Mouse (Mus musculus) heart, embryonic 10.5 days (tissue): ENCODE measurements around the gene Bag6. TPM values are rescaled to one million over a fixed set of nuclear protein-coding genes. Genes with fewer than 3 reads are reported as not detected.

Source experiments
- DNase-seq: peaks from one replicate; pipeline ENCODE4 v3.0.0-alpha.2; 2017; ENCODE audit warnings: low spot score
- H3K27ac ChIP-seq: fragments of 300-500 bp; sonication (generic); 2 replicates; pipeline ENCODE4 v1.5.1; 2016; ENCODE audit warnings: mild to moderate bottlenecking
- H3K27me3 ChIP-seq: fragments of 300-500 bp; sonication (generic); 2 replicates; pipeline ENCODE4 v1.6.1; 2016; ENCODE audit warnings: mild to moderate bottlenecking; ENCODE audit not compliant: poor library complexity, insufficient read depth, severe bottlenecking
- H3K36me3 ChIP-seq: fragments of 300-500 bp; sonication (generic); 2 replicates; pipeline ENCODE4 v1.6.1; 2016; ENCODE audit warnings: mild to moderate bottlenecking, moderate library complexity
- H3K4me1 ChIP-seq: fragments of 300-500 bp; sonication (generic); 2 replicates; pipeline ENCODE4 v1.6.1; 2016; ENCODE audit warnings: mild to moderate bottlenecking
- H3K4me3 ChIP-seq: fragments of 300-500 bp; sonication (generic); 2 replicates; pipeline ENCODE4 v1.5.1; 2016; ENCODE audit warnings: mild to moderate bottlenecking, moderate library complexity
- H3K9me3 ChIP-seq: fragments of 300-500 bp; sonication (generic); 2 replicates; pipeline ENCODE4 v1.6.1; 2016; ENCODE audit warnings: mild to moderate bottlenecking, moderate library complexity
- WGBS: fragments of 180-500 bp; shearing (Covaris S2); methylation state at CpG from one replicate; pipeline ENCODE4 v1.1.7; 2016; 5-methylcytosine and 5-hydroxymethylcytosine counted together
- polyA plus RNA-seq: library from polyadenylated mRNA; unstranded; fragments of >200 nt; fragmentation: Nextera tagmentation; extraction: Ambion mirVana; gene quantifications from 2 replicates; pipeline ENCODE4 v1.2.1, GENCODE M21; 2016

Bag6 gene
- polyA plus RNA-seq, 1 experiment from 2014 or later: 65.5 TPM

DNA sequence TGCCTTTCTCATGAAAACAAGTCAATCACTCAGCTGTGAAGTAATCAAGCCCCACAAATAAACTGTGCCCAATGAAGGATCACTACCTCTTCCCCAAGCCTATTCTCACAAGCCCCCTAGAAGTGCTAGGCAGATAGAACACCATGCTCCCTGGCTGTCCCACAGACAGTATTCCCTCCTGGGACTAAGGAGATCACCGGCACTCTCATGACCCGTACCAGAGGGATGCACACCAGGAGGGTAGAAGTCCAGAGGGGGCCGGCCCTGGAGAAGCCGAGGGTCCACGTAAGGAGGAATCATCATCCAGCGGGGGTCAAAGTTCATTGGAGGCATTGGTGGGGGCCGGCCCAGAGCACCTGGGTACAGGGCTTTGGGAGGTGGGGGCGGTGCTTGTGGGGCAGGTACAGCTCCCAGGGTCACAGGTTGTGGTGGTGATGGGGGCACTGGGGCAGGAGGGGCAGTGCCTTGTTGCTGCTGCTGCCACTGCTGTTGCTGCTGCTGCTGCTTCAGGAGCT lies 22.7 kb downstream of the Bag6 start:
- no peak overlapping the region for H3K27ac ChIP-seq
- peaks cover 99% of the 10 kb centered on the region for H3K36me3 ChIP-seq
- no peaks in the 10 kb centered on the region for H3K9me3 ChIP-seq
- H3K4me1 ChIP-seq: peaks cover 8% of the 10 kb centered on the region
- H3K27me3 ChIP-seq: no peaks in the 10 kb centered on the region
- no peak for DNase-seq
- no peak overlapping the region for H3K4me3 ChIP-seq
- 97% methylated on average over 8 of the region's 8 CpGs for WGBS

DNA sequence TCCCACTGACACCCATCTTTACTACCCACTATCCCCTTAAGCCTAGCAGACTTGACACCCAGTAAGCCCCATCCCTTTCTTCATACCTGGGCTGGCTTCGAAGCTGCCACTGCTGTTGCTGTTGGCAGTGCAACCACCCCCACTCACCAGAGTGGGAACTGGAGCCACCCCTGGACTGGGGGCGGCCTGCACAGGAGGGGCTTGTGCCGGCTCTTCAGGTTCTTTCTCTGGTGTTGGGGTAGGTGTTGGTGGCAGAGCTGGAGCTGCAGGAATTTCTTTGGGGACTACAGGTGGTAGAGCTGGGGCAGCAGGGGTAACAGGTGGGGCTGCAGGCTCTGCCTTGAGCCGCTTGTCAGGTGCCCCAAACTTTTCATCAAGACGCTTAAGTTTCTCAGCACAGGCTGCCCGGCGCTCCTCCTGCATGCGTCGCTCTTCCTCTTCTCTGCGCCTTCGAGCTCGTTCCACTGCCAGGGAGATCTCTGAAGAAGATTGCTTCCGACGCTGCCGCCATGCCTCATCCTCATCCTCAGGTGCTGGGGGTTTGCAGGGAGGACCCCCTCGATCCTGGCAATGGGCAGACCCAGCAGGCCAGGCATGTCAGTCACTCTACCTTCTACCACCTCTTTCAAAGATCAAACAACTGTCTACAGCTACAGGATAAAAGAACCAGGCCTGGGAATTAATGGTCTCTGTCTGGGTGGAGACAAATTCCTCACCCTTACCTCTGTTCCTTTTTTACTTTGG lies 24.0 kb downstream of the Bag6 start:
- Histone ChIP-seq H3K36me3 (peaks cover 88% of the 10 kb centered on the region), H3K4me1 (peaks cover 17% of the 10 kb centered on the region), H3K4me3 (no peak overlapping the region), H3K27ac (no peak overlapping the region), H3K9me3 (no peaks in the 10 kb centered on the region), H3K27me3 (no peaks in the 10 kb centered on the region)
- DNase-seq: no peak
- WGBS: 90% methylated on average over 16 of the region's 16 CpGs

DNA sequence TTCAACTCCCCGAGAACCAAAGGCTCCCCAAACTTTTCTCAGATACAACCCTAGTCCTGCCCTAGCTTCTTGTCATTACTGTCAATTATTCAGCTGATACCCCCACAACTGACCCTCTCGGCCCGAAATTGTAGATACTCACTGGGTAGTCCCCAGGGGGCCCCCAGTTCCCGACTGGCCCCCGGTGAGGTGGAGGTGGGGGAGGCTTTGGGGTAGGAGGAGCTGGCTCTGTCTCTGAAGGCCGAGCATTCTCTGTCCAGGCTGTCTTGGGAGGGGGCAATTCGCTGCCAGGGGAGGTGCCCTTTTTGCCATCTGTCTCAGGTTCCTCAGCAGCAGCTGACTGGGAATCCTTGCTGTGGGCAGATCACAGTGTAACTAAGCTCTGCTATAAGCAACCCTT lies 24.7 kb downstream of the Bag6 start:
- Histone ChIP-seq H3K36me3 (peaks cover 81% of the 10 kb centered on the region), H3K4me3 (no peak overlapping the region), H3K9me3 (no peaks in the 10 kb centered on the region), H3K27ac (no peak overlapping the region), H3K4me1 (peaks cover 17% of the 10 kb centered on the region), H3K27me3 (no peaks in the 10 kb centered on the region)
- WGBS: 87% methylated on average over 7 of the region's 7 CpGs
- DNase-seq: no peak

- no peak overlapping the region for H3K4me3 ChIP-seq
- no peaks in the 10 kb centered on the region for H3K9me3 ChIP-seq
- WGBS: 89% methylated on average over 11 of the region's 11 CpGs
- no peak for DNase-seq
- H3K4me1 ChIP-seq: peaks cover 24% of the 10 kb centered on the region
- H3K27ac ChIP-seq: no peak overlapping the region
- H3K27me3 ChIP-seq: no peaks in the 10 kb centered on the region
- peaks cover 64% of the 10 kb centered on the region for H3K36me3 ChIP-seq
These were observed 26.4 kb downstream of the Bag6 start for GRCm38 (mm10) chr17:35161421-35161820.

GRCm38 (mm10) chr17:35162121-35162520 lies 27.1 kb downstream of the Bag6 start:
- DNase-seq: no peak
- H3K27me3 ChIP-seq: no peaks in the 10 kb centered on the region
- H3K36me3 ChIP-seq: peaks cover 57% of the 10 kb centered on the region
- no peak overlapping the region for H3K27ac ChIP-seq
- H3K4me3 ChIP-seq: peak overlapping the region; percentile 98
- 78% methylated on average over 14 of the region's 14 CpGs for WGBS
- H3K4me1 ChIP-seq: peaks cover 26% of the 10 kb centered on the region
- H3K9me3 ChIP-seq: no peaks in the 10 kb centered on the region

GRCm38 (mm10) chr17:35162730-35163129 lies 27.8 kb downstream of the Bag6 start:
- Histone ChIP-seq H3K4me1 (peaks cover 26% of the 10 kb centered on the region), H3K4me3 (peak overlapping the region; percentile 98), H3K27me3 (no peaks in the 10 kb centered on the region), H3K36me3 (peaks cover 51% of the 10 kb centered on the region), H3K27ac (peak overlapping the region; percentile 62; the same call in 1 of the 2 replicates), H3K9me3 (no peaks in the 10 kb centered on the region)
- no peak for DNase-seq
- WGBS: 69% methylated on average over 12 of the region's 12 CpGs

DNA sequence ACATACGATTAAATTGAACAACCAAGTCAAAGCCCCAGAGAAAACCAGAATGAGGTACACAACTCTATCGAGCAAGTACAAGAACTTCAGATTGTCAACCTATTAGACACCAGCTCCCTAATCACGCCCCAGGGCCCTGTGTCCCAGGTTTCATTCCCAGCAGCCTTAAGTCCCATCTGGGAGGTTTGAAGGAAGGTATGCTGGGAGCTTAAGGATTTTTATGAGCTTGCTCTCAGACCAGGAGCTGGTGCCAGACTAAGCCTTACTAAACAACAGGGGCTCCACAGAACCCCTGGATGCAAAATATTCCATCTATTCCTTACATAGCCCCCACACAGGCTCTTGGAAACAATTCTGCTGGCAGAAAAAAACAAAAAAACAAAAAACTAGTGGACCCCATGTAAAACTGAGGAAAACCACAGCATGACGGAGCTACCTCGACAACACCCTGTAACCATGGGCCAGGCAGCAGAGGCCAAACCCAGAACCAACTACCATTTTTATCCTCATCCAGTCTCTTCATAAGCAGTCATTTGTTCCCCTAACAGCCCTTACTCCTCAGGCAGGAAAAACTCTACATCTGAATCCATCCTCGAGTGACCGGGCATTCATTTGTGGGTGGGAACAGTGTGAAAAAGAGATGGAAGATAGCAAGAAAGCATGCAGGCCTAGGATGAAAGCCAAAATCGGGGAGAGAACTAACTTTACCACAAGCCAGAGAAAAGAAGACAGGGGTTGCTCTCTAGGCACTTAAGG lies 28.5 kb downstream of the Bag6 start:
- no peaks in the 10 kb centered on the region for H3K27me3 ChIP-seq
- peaks cover 26% of the 10 kb centered on the region for H3K4me1 ChIP-seq
- H3K27ac ChIP-seq: peak overlapping the region; percentile 100
- 16% methylated on average over 8 of the region's 8 CpGs for WGBS
- DNase-seq: no peak
- H3K36me3 ChIP-seq: peaks cover 43% of the 10 kb centered on the region
- no peaks in the 10 kb centered on the region for H3K9me3 ChIP-seq
- peak overlapping the region; percentile 98 for H3K4me3 ChIP-seq

- peak overlapping the region; percentile 98 for H3K4me3 ChIP-seq
- no peaks in the 10 kb centered on the region for H3K9me3 ChIP-seq
- peak overlapping the region; percentile 100 for H3K27ac ChIP-seq
- H3K36me3 ChIP-seq: peaks cover 36% of the 10 kb centered on the region
- DNase-seq: no peak
- H3K4me1 ChIP-seq: peaks cover 26% of the 10 kb centered on the region
- WGBS: 4% methylated on average over 28 of the region's 28 CpGs
- H3K27me3 ChIP-seq: no peaks in the 10 kb centered on the region
These were observed 29.2 kb downstream of the Bag6 start for GRCm38 (mm10) chr17:35164218-35164567.

DNA sequence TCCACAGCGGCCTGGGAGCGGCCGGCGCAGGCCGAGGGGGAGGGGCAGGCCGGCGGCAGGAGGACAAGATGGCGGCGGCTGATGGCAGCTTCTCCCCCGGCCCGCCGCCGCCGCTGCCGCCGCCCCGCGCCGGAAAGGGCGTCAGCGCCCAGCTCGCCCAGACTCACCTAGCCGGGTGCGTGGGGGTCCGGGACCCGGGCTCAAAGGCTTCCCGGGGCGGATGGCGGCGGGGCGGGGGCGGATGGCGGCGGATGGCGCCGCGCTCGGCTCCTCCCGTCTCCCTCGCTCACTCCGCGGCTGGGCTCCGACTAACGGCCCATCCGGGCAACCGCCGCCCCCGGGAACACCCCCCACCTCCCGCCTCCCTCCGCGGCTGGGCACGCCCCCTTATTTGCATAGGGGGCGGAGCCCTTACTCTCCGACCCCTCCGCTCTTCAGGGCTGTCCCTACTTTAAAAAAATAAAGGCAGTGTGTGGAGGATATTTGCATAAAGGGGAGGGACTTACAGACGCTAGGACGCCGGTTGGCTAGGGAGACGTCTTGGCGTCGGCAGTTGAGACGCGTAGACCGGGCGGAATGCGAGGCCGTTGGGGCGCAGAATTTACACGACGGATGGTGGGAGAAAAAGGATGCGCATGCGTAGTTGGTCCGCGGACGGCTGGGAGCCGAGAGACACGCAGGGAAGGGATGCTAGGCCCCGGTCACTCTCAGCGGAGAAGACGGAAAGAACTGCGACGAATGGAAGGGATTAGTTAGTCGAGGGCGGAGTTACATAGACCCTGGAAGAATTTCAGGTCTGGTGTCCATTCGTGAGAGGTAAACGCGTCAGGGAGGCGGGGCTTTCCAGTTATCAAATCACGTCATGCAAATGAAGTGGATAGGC lies 29.8 kb downstream of the Bag6 start, which contains the start of gene Prrc2a:
Gene Prrc2a, minus strand, starts transcription at position 330 of the 883 bp plus-strand sequence.
- H3K4me1 ChIP-seq: peaks cover 26% of the 10 kb centered on the region
- DNase-seq: peak; percentile 99
- peaks cover 30% of the 10 kb centered on the region for H3K36me3 ChIP-seq
- H3K27ac ChIP-seq: peak within 1 kb of the TSS; percentile 100
- H3K9me3 ChIP-seq: no peaks in the 10 kb centered on the region
- WGBS: under 1% methylated on average over 76 of the region's 89 CpGs
- H3K27me3 ChIP-seq: no peaks in the 10 kb centered on the region
- H3K4me3 ChIP-seq: peak within 1 kb of the TSS; percentile 98

- DNase-seq: no peak
- H3K9me3 ChIP-seq: no peaks in the 10 kb centered on the region
- peaks cover 26% of the 10 kb centered on the region for H3K4me1 ChIP-seq
- WGBS: 29% methylated on average over 12 of the region's 12 CpGs
- H3K36me3 ChIP-seq: peaks cover 22% of the 10 kb centered on the region
- no peaks in the 10 kb centered on the region for H3K27me3 ChIP-seq
- peak overlapping the region; percentile 100 for H3K27ac ChIP-seq
- H3K4me3 ChIP-seq: peak overlapping the region; percentile 98
These were observed 30.6 kb downstream of the Bag6 start for GRCm38 (mm10) chr17:35165451-35166155.

DNA sequence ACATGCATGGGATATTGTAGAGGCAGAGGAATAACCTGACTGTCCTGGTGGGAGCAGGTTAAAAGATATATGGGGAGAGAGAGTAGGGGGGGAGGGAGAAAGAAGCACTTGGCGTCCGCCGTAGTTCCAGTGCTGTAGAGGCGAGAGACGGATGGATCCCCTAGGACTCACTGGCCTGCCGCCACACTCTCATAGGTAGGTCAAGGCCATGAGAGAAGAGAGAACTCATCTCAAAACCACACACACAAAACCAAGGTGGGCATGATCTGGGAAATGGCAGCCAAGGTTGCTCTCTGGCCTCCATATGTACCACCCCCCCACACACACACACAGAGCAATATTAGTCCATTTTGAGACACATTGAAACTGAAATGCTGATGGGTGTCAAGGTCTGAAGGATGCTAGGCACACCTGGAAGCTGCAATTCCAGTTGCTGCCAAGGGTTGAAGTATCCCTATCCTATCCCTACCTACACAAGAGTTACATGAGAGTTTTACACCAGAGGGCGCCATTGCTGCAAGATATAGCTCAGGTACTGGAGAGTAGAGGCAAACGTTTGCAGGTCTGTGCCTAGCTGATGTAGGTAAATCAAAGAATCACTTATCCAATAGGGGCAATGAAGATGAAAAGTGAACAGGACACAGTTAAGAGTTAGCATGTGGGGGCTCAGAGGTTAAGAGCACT lies 31.5 kb downstream of the Bag6 start:
- H3K4me1 ChIP-seq: peaks cover 26% of the 10 kb centered on the region
- no peak for DNase-seq
- peak overlapping the region; percentile 100 for H3K27ac ChIP-seq
- H3K4me3 ChIP-seq: no peak overlapping the region
- peaks cover 13% of the 10 kb centered on the region for H3K36me3 ChIP-seq
- H3K27me3 ChIP-seq: no peaks in the 10 kb centered on the region
- WGBS: 71% methylated on average over 8 of the region's 8 CpGs
- H3K9me3 ChIP-seq: no peaks in the 10 kb centered on the region
